Mouse (Mus musculus): ENCODE data around the gene Gm9913. TPM values are rescaled to one million over a fixed set of nuclear protein-coding genes. Genes with fewer than 3 reads are reported as not detected.

Gm9913 gene
- polyA plus RNA-seq, 1 experiment from 2014 or later = 0.20 TPM

- under 1% methylated on average over 48 of the region's 48 CpGs for WGBS
- Histone ChIP-seq H3K4me3 (peak overlapping the region; percentile 74), H3K9me3 (peaks cover 4% of the 10 kb centered on the region; the same call in 1 of the 2 replicates), H3K27me3 (replicated peaks; ENCODE audit: low read depth, poor library complexity, severe bottlenecking) (peaks cover 48% of the 10 kb centered on the region), H3K36me3 (replicated peaks) (peaks cover 8% of the 10 kb centered on the region; the same call in 1 of the 2 replicates), H3K27ac (replicated peaks) (peak overlapping the region; percentile 89), H3K4me1 (peaks cover 47% of the 10 kb centered on the region)
- peak; percentile 84 for DNase-seq (ENCODE audit: low spot score)
Measured at GRCm38 (mm10) chr2:125505746-125506315, 942 bp downstream of the Gm9913 start.

DNA sequence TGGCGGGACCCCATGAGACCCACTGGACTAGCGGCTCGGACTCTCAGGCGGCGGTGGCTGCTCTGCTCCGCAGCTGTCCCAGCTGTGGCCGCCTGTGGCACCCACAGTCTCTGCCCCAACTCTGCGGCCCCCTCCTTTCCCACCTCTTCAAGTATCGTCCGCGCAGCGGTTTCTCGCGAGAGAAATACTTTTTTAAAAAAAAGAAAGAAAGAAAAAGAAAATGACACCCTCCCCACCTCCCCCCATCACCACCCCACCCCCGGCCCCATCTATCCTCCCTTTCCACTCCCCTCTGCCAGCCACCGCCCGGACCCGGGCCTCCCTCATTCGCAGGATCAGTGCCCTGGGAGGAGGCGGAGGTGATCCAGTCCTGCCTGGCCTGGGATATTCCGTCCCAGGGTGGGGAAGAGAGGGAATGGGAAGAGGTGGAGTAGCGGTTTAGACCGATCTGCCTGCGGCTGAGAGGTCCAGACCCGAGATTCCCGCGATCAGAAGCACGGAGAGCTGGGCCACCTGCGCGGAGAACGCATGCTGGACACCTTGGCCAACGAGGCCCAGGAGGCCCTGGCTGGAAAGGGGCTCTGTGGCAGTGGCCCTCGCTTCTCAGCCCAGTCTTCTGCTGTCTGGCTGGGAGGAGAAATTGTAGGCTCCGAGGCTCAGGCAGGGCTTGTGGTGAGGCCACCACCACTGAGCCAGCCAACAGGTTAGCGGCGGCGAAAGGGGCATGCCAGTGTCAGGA, 1.6 kb downstream of the Gm9913 start:
- H3K27me3 ChIP-seq (replicated peaks; ENCODE audit: low read depth, poor library complexity, severe bottlenecking) = peaks cover 48% of the 10 kb centered on the region
- DNase-seq (ENCODE audit: low spot score) = no peak
- under 1% methylated on average over 37 of the region's 37 CpGs for WGBS
- H3K4me1 ChIP-seq = peaks cover 51% of the 10 kb centered on the region
- peak overlapping the region; percentile 74 for H3K4me3 ChIP-seq
- H3K9me3 ChIP-seq = peaks cover 2% of the 10 kb centered on the region; the same call in 1 of the 2 replicates
- H3K27ac ChIP-seq (replicated peaks) = peak overlapping the region; percentile 89
- peaks cover 8% of the 10 kb centered on the region; the same call in 1 of the 2 replicates for H3K36me3 ChIP-seq (replicated peaks)

DNA sequence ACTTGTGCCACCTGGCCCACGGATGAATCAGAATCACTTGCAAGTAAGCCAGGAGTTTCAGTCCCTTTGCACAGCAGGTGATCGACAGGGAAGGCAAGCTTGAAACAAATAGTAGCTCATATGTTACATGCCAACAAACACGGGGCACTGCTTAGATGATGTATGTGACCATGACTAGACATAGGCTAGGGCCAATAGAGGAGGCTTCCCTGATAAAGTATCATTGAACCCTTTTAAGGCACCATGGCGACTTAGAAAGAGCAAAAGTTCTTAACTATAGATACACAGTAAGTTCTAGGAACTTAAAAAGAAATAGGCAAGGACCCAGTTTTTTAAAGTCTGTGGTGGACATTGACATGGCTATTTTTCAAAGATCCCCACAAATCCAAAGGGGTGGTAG, 3.0 kb downstream of the Gm9913 start, which contains the start of gene Fbn1:
Gene Fbn1 (minus strand): TSS at position 101 of the 400 bp plus-strand sequence.
- no peaks in the 10 kb centered on the region for H3K9me3 ChIP-seq
- H3K4me1 ChIP-seq = peaks cover 51% of the 10 kb centered on the region
- H3K36me3 ChIP-seq (replicated peaks) = no peaks in the 10 kb centered on the region
- H3K27ac ChIP-seq (replicated peaks) = peak within 1 kb of the TSS; percentile 89
- H3K27me3 ChIP-seq (replicated peaks; ENCODE audit: low read depth, poor library complexity, severe bottlenecking) = peaks cover 48% of the 10 kb centered on the region
- DNase-seq (ENCODE audit: low spot score) = no peak
- peak within 1 kb of the TSS; percentile 74 for H3K4me3 ChIP-seq
- 82% methylated on average over 4 of the region's 4 CpGs for WGBS

GRCm38 (mm10) chr2:125508381-125508780, 3.5 kb downstream of the Gm9913 start:
- Histone ChIP-seq H3K9me3 (no peaks in the 10 kb centered on the region), H3K4me1 (peaks cover 51% of the 10 kb centered on the region), H3K4me3 (no peak overlapping the region), H3K27ac (replicated peaks) (no peak overlapping the region), H3K36me3 (replicated peaks) (no peaks in the 10 kb centered on the region), H3K27me3 (replicated peaks; ENCODE audit: low read depth, poor library complexity, severe bottlenecking) (peaks cover 48% of the 10 kb centered on the region)
- no peak for DNase-seq (ENCODE audit: low spot score)
- WGBS = 97% methylated on average over 5 of the region's 5 CpGs

- H3K27me3 ChIP-seq (replicated peaks; ENCODE audit: low read depth, poor library complexity, severe bottlenecking) = peaks cover 31% of the 10 kb centered on the region
- H3K4me3 ChIP-seq = no peak overlapping the region
- no peak overlapping the region for H3K27ac ChIP-seq (replicated peaks)
- WGBS = 51% methylated on average over 2 of the region's 2 CpGs
- H3K36me3 ChIP-seq (replicated peaks) = no peaks in the 10 kb centered on the region
- DNase-seq (ENCODE audit: low spot score) = no peak
- H3K4me1 ChIP-seq = peaks cover 48% of the 10 kb centered on the region
- no peaks in the 10 kb centered on the region for H3K9me3 ChIP-seq
Measured at GRCm38 (mm10) chr2:125510752-125511151, 5.9 kb downstream of the Gm9913 start.

GRCm38 (mm10) chr2:125511898-125512297, 7.0 kb downstream of the Gm9913 start:
- Histone ChIP-seq H3K36me3 (replicated peaks) (no peaks in the 10 kb centered on the region), H3K27me3 (replicated peaks; ENCODE audit: low read depth, poor library complexity, severe bottlenecking) (peaks cover 20% of the 10 kb centered on the region), H3K4me3 (no peak overlapping the region), H3K27ac (replicated peaks) (no peak overlapping the region), H3K4me1 (peaks cover 48% of the 10 kb centered on the region), H3K9me3 (no peaks in the 10 kb centered on the region)
- DNase-seq (ENCODE audit: low spot score) = no peak
- WGBS = 86% methylated on average over 4 of the region's 4 CpGs

- DNase-seq (ENCODE audit: low spot score) = no peak
- 78% methylated on average over 4 of the region's 4 CpGs for WGBS
Measured at GRCm38 (mm10) chr2:125512544-125512943, 7.7 kb downstream of the Gm9913 start.

GRCm38 (mm10) chr2:125514391-125514790, 9.5 kb downstream of the Gm9913 start:
- Histone ChIP-seq H3K36me3 (replicated peaks) (no peaks in the 10 kb centered on the region), H3K4me1 (peaks cover 46% of the 10 kb centered on the region), H3K27ac (replicated peaks) (no peak overlapping the region), H3K4me3 (no peak overlapping the region), H3K27me3 (replicated peaks; ENCODE audit: low read depth, poor library complexity, severe bottlenecking) (no peaks in the 10 kb centered on the region), H3K9me3 (no peaks in the 10 kb centered on the region)
- WGBS = 40% methylated on average over 3 of the region's 3 CpGs
- no peak for DNase-seq (ENCODE audit: low spot score)

More at GRCm38 (mm10) chr2:125512544-125512943, 7.7 kb downstream of the Gm9913 start:
- Histone ChIP-seq H3K36me3 (replicated peaks) (no peaks in the 10 kb centered on the region), H3K27me3 (replicated peaks; ENCODE audit: low read depth, poor library complexity, severe bottlenecking) (peaks cover 14% of the 10 kb centered on the region), H3K9me3 (no peaks in the 10 kb centered on the region), H3K27ac (replicated peaks) (no peak overlapping the region), H3K4me1 (peaks cover 48% of the 10 kb centered on the region), H3K4me3 (no peak overlapping the region)

DNA sequence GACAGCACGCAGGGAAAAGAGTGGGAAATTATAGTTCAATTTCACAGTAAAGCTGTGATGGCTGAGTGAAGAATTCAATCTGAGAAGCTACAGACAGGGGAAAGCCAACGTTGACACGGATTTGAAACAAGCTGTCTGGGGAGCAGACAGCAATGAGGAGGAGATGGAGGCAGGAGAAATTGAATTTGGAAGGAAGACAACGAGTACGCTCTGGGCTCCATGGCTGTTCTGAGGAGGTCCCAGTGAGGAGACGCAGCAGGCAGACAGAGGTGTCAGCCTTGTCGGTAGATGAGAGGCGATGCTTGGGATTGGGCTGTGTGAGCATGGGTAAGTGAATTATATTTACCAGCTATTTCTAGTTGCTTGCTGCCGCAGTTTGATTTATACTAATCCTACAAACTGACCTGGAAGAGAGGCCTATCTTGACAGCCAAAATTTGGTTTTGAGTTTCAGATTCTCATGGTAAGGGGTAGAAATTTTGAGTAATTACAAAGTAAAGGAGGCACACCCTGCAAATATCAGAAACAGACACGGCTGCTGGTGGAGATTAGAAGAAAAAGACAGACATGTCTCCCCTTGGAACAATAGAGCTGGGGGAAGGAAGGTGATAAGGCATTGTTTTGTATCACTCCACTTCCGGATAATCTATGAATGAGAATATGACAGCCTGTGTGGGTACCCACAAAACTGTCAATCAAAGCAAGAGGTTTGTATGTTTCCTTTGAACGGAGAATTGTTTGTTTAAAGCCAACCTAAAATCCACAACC, 10.6 kb downstream of the Gm9913 start:
- no peak for DNase-seq (ENCODE audit: low spot score)
- Histone ChIP-seq H3K27ac (replicated peaks) (no peak overlapping the region), H3K9me3 (no peaks in the 10 kb centered on the region), H3K4me1 (peaks cover 36% of the 10 kb centered on the region), H3K36me3 (replicated peaks) (no peaks in the 10 kb centered on the region), H3K4me3 (no peak overlapping the region), H3K27me3 (replicated peaks; ENCODE audit: low read depth, poor library complexity, severe bottlenecking) (no peaks in the 10 kb centered on the region)
- 77% methylated on average over 12 of the region's 12 CpGs for WGBS

DNA sequence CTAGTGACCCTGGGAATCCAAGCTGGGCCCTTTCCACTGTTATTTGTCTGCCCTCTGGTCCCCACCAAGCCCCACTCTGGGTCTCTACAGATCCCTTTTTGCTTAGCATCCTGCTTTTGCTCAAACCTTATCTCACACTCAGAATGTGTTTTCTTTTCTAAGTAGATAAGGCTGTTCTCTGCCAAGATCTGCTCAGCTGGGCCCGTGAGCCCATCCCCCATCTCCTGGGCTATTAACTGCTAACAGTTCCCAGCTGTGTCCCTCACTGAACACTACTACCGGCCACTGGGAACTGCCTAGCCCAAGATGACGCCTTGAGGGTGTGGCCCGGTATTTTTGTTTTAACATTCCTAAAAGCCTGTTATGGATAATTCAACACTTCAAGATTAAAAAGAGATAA, 11.7 kb downstream of the Gm9913 start:
- H3K27me3 ChIP-seq (replicated peaks; ENCODE audit: low read depth, poor library complexity, severe bottlenecking) = no peaks in the 10 kb centered on the region
- H3K9me3 ChIP-seq = no peaks in the 10 kb centered on the region; the same call in 1 of the 2 replicates
- peak overlapping the region; percentile 65 for H3K27ac ChIP-seq (replicated peaks)
- no peak overlapping the region for H3K4me3 ChIP-seq
- H3K4me1 ChIP-seq = peaks cover 28% of the 10 kb centered on the region
- H3K36me3 ChIP-seq (replicated peaks) = no peaks in the 10 kb centered on the region
- WGBS = 16% methylated on average over 4 of the region's 4 CpGs
- DNase-seq (ENCODE audit: low spot score) = peak; percentile 82

DNA sequence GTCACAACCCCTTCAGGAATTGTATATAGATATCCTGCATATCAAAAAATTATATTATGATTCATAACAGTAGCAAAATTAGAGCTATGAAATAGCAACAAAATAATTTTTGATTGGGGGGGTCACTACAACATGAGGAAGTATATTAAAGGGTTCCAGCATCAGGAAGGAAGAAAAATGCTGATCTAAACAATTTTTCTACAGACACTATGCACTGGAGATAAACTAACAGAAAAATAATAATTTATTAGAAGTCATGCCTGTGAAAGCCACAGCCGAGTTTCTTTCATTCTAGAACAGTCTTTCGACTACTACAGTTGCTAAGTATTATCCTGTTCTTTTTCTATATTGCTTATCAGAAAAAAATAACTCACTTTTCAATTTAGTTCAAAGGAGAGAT, 20.6 kb downstream of the Gm9913 start:
- WGBS = 88% methylated on average over 2 of the region's 2 CpGs
- Histone ChIP-seq H3K9me3 (no peaks in the 10 kb centered on the region; the same call in 1 of the 2 replicates), H3K36me3 (replicated peaks) (no peaks in the 10 kb centered on the region), H3K4me1 (no peaks in the 10 kb centered on the region), H3K27ac (replicated peaks) (no peak overlapping the region), H3K27me3 (replicated peaks; ENCODE audit: low read depth, poor library complexity, severe bottlenecking) (no peaks in the 10 kb centered on the region), H3K4me3 (no peak overlapping the region)
- DNase-seq (ENCODE audit: low spot score) = no peak

- DNase-seq (ENCODE audit: low spot score) = no peak
- WGBS = 87% methylated on average over 5 of the region's 5 CpGs
Measured at GRCm38 (mm10) chr2:125526566-125526965, 21.7 kb downstream of the Gm9913 start.

More at GRCm38 (mm10) chr2:125526566-125526965, 21.7 kb downstream of the Gm9913 start:
- no peak overlapping the region for H3K4me3 ChIP-seq
- H3K27ac ChIP-seq (replicated peaks) = no peak overlapping the region
- H3K27me3 ChIP-seq (replicated peaks; ENCODE audit: low read depth, poor library complexity, severe bottlenecking) = no peaks in the 10 kb centered on the region
- H3K36me3 ChIP-seq (replicated peaks) = no peaks in the 10 kb centered on the region
- no peaks in the 10 kb centered on the region; the same call in 1 of the 2 replicates for H3K9me3 ChIP-seq
- no peaks in the 10 kb centered on the region for H3K4me1 ChIP-seq

All from embryonic facial prominence, embryonic 10.5 days (tissue).